Mouse (Mus musculus) liver, postnatal 0 days (tissue): ENCODE results near the gene Fcrla. TPM values are rescaled to one million over a fixed set of nuclear protein-coding genes. Genes with fewer than 3 reads are reported as not detected.
A peak's percentile ranks its signal among the peaks of the same experiment; 100 is the strongest.

ENCODE experiments used
- ATAC-seq: fragments of 200-750 bp; cut with Nextera tagmentation; 2 replicates; pipeline ENCODE4 v1.8.0; 2017; ENCODE audit warnings: mild to moderate bottlenecking, moderate library complexity
- DNase-seq: peaks from one replicate; pipeline ENCODE4 v3.0.0-alpha.2; 2016
- H3K27ac ChIP-seq: fragments of 300-500 bp; sonication (generic); 2 replicates; pipeline ENCODE4 v1.5.1; 2014; ENCODE audit warnings: antibody characterized with exemption, moderate library complexity, mild to moderate bottlenecking, low read depth
- H3K27me3 ChIP-seq: fragments of 300-500 bp; sonication (generic); 2 replicates; pipeline ENCODE4 v1.6.1; 2014; ENCODE audit warnings: low read length, control low read depth, mixed read lengths; ENCODE audit not compliant: insufficient read depth
- H3K36me3 ChIP-seq: fragments of 300-500 bp; sonication (generic); replicated peaks from 2 replicates; pipeline ENCODE4 v1.6.1; 2014; ENCODE audit warnings: mild to moderate bottlenecking, control low read depth, low read length, moderate library complexity, mixed read lengths; ENCODE audit not compliant: insufficient read depth
- H3K4me1 ChIP-seq: fragments of 300-500 bp; sonication (generic); 2 replicates; pipeline ENCODE4 v1.6.1; 2014; ENCODE audit warnings: antibody characterized with exemption, mild to moderate bottlenecking, control low read depth; ENCODE audit not compliant: insufficient read depth
- H3K4me2 ChIP-seq: fragments of 300-500 bp; sonication (generic); 2 replicates; pipeline ENCODE4 v1.6.1; 2014; ENCODE audit warnings: low read depth, mild to moderate bottlenecking, low read length, moderate library complexity, mixed read lengths
- H3K4me3 ChIP-seq: fragments of 300-500 bp; sonication (generic); 2 replicates; pipeline ENCODE4 v1.5.1; 2014; ENCODE audit warnings: low read depth, low read length
- H3K9ac ChIP-seq: fragments of 300-500 bp; sonication (generic); replicated peaks from 2 replicates; pipeline ENCODE4 v1.6.1; 2014; ENCODE audit warnings: mild to moderate bottlenecking, moderate library complexity
- H3K9me3 ChIP-seq: fragments of 300-500 bp; sonication (generic); 2 replicates; pipeline ENCODE4 v1.6.1; 2016; ENCODE audit warnings: mild to moderate bottlenecking, control low read depth, low read length, mixed read lengths
- CTCF ChIP-seq: sonication (generic); IDR thresholded peaks from 2 replicates; pipeline ENCODE4 v1.5.1; 2016; ENCODE audit warnings: antibody characterized with exemption, low read depth
- EP300 ChIP-seq: IDR thresholded peaks from 2 replicates; pipeline ENCODE4 v1.6.1; 2016; ENCODE audit warnings: antibody characterized with exemption, low read depth, mild to moderate bottlenecking
- WGBS: fragments of 180-500 bp; shearing (Covaris S2); extraction: QIAGEN DNeasy Blood & Tissue Kit; methylation state at CpG from one replicate; pipeline ENCODE4 v1.1.7; 2014; ENCODE audit not compliant: insufficient replicate concordance; 5-methylcytosine and 5-hydroxymethylcytosine counted together
- polyA plus RNA-seq: library from polyadenylated mRNA; unstranded; fragments of >200 nt; fragmentation: Nextera tagmentation; extraction: Ambion mirVana; gene quantifications from 2 replicates; pipeline ENCODE4 v1.2.1, GENCODE M21; 2015

Gene Fcrla
- polyA plus RNA-seq, 1 experiment from 2014 or later, result 10.4 TPM

GRCm38 (mm10) chr1:170886044-170886458 lies 41.3 kb downstream of the Fcrla start:
- 35% methylated on average over 6 of the region's 6 CpGs for WGBS
- DNase-seq (no peak), ATAC-seq (no peak)
- no peaks in the 10 kb centered on the region for H3K27me3 ChIP-seq
- peak overlapping the region; percentile 84; the same call in 1 of the 2 replicates for H3K4me2 ChIP-seq
- H3K27ac ChIP-seq, result no peak overlapping the region
- H3K36me3 ChIP-seq, result no peaks in the 10 kb centered on the region
- no peak overlapping the region for H3K4me3 ChIP-seq
- H3K9ac ChIP-seq, result no peak overlapping the region
- TF ChIP-seq EP300 (no peak), CTCF (no peak)
- H3K9me3 ChIP-seq, result no peaks in the 10 kb centered on the region
- H3K4me1 ChIP-seq, result peaks cover 6% of the 10 kb centered on the region

- Histone ChIP-seq H3K27me3 (no peaks in the 10 kb centered on the region), H3K9me3 (no peaks in the 10 kb centered on the region), H3K4me3 (peak within 1 kb of the TSS; percentile 93), H3K36me3 (peaks cover 5% of the 10 kb centered on the region), H3K9ac (peak within 1 kb of the TSS; percentile 88), H3K4me2 (peak within 1 kb of the TSS; percentile 84), H3K4me1 (peaks cover 6% of the 10 kb centered on the region), H3K27ac (peak within 1 kb of the TSS; percentile 90)
- TF ChIP-seq EP300, result peak; percentile 40; the same call in 1 of the 2 replicates
- TF ChIP-seq CTCF, result peak; percentile 77
- WGBS, result 3% methylated on average over 43 of the region's 46 CpGs
- ATAC-seq (peak; percentile 90), DNase-seq (peak; percentile 88)
Measured at GRCm38 (mm10) chr1:170884978-170885561, 42.3 kb downstream of the Fcrla start, which contains the start of the genes Gm26620 and Dusp12. Gm26620 (plus strand) TSS chr1:170885065. Dusp12 (minus strand) TSS chr1:170885540.

GRCm38 (mm10) chr1:170884390-170884789 lies 43.0 kb downstream of the Fcrla start:
- no peak for ATAC-seq
- TF ChIP-seq CTCF (no peak), EP300 (no peak)

GRCm38 (mm10) chr1:170882915-170883485 lies 44.4 kb downstream of the Fcrla start:
- peak overlapping the region; percentile 93; the same call in 1 of the 2 replicates for H3K4me3 ChIP-seq
- peaks cover 15% of the 10 kb centered on the region for H3K36me3 ChIP-seq
- peak overlapping the region; percentile 90 for H3K27ac ChIP-seq
- H3K9me3 ChIP-seq, result no peaks in the 10 kb centered on the region
- WGBS, result 58% methylated on average over 5 of the region's 5 CpGs
- peak; percentile 49 for ATAC-seq
- no peaks in the 10 kb centered on the region for H3K27me3 ChIP-seq
- TF ChIP-seq CTCF, result no peak
- no peak for TF ChIP-seq EP300
- H3K4me1 ChIP-seq, result peaks cover 6% of the 10 kb centered on the region
- DNase-seq, result no peak
- H3K9ac ChIP-seq, result 0 out of 2 replicates have a peak overlapping the region, but pooled peaks have one; percentile 41
- H3K4me2 ChIP-seq, result peak overlapping the region; percentile 84

More at GRCm38 (mm10) chr1:170884390-170884789, 43.0 kb downstream of the Fcrla start:
- no peak for DNase-seq
- 19% methylated on average over 8 of the region's 8 CpGs for WGBS
- Histone ChIP-seq H3K4me1 (peaks cover 6% of the 10 kb centered on the region), H3K9me3 (no peaks in the 10 kb centered on the region), H3K27me3 (no peaks in the 10 kb centered on the region), H3K36me3 (peaks cover 10% of the 10 kb centered on the region), H3K9ac (peak overlapping the region; percentile 88), H3K4me2 (peak overlapping the region; percentile 84), H3K27ac (peak overlapping the region; percentile 90), H3K4me3 (peak overlapping the region; percentile 93)

DNA sequence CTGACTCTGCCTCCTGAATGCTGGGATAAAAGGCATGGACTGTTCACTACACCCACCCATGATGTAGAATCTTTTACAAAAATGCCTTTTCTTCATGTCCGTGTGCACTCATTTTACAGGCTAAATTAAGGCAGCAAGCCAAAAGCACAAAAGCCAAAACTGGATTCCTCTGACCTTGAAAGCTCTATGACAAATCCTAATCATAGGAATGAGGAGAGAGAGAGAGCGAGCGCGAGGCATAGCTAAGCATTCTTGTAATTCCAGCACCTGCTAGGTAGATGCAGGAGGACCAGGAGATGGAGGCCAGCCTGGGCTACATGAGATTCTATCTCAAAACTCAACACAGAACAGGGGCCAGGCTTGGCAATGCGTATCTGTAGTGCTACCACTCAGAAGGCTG lies 50.5 kb downstream of the Fcrla start:
- DNase-seq (no peak), ATAC-seq (no peak)
- no peaks in the 10 kb centered on the region for H3K27me3 ChIP-seq
- no peaks in the 10 kb centered on the region for H3K9me3 ChIP-seq
- H3K4me1 ChIP-seq, result no peaks in the 10 kb centered on the region
- TF ChIP-seq CTCF (no peak), EP300 (no peak)
- H3K27ac ChIP-seq, result no peak overlapping the region
- no peak overlapping the region for H3K4me2 ChIP-seq
- H3K9ac ChIP-seq, result no peak overlapping the region
- WGBS, result 89% methylated on average over 5 of the region's 5 CpGs
- peaks cover 26% of the 10 kb centered on the region for H3K36me3 ChIP-seq
- no peak overlapping the region for H3K4me3 ChIP-seq

GRCm38 (mm10) chr1:170875676-170876075 lies 51.7 kb downstream of the Fcrla start:
- H3K9ac ChIP-seq, result no peak overlapping the region
- no peaks in the 10 kb centered on the region for H3K4me1 ChIP-seq
- ATAC-seq, result no peak
- no peaks in the 10 kb centered on the region for H3K27me3 ChIP-seq
- DNase-seq, result no peak
- no peak overlapping the region for H3K4me2 ChIP-seq
- peaks cover 25% of the 10 kb centered on the region for H3K36me3 ChIP-seq
- no peak overlapping the region for H3K4me3 ChIP-seq
- 64% methylated on average over 3 of the region's 3 CpGs for WGBS
- H3K27ac ChIP-seq, result no peak overlapping the region
- H3K9me3 ChIP-seq, result no peaks in the 10 kb centered on the region
- TF ChIP-seq CTCF (no peak), EP300 (no peak)
